Mouse (Mus musculus): ENCODE data around the gene Tmem35b. TPM values are rescaled to one million over a fixed set of nuclear protein-coding genes. Genes with fewer than 3 reads are reported as not detected.

Tmem35b gene
- total and polyA plus RNA-seq, 2 experiments from 2014 or later = 5.4 to 12.8 TPM

DNA sequence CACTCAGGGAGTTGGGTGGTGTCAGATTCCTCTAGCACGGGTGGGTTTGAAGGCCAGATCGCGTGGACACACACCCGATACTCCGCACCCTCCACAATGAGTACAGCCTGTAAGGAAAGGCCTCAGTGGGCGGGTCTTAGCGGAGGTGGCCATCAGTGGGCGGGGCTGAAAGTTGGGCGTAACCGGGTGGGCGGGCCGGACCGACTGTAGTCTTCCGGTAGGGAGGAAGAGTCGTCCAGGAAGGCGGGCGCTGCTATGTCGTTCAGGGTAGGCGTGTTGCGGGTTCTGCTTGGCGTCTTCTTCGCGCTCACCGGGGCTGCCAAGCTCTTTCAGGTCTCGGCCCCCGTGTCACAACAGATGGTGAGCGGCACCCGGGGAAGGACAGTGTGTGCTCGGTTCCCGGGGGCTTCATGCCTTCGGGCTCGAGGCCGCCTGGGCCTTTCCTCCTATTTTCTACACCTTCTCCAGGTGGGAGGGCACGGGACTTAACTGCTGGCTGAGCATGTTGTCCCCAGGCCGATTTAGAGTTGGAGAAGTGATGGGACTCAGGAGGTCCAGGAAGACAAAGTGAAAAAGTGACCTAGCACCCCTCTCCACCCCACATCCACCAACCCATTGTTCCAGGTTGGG, 2.5 kb downstream of the Tmem35b start:
- H3K4me3 ChIP-seq (ENCODE audit: low read depth, low read length) = peak overlapping the region; percentile 45
- H3K27ac ChIP-seq (ENCODE audit: low read depth, low read length) = peak overlapping the region; percentile 43; the same call in 1 of the 2 replicates
- TF ChIP-seq CTCF (IDR thresholded peaks at IDR 0.05) = no peak
- H3K4me2 ChIP-seq (ENCODE audit: low read depth, low read length, poor library complexity, severe bottlenecking) = peak overlapping the region; percentile 57
- DNase-seq (ENCODE audit: low spot score) (peak; percentile 87), ATAC-seq (ENCODE audit: low FRiP score) (peak; percentile 58; the same call in 1 of the 2 replicates)
- peak overlapping the region; percentile 70 for H3K9ac ChIP-seq (replicated peaks; ENCODE audit: low read length, poor library complexity, severe bottlenecking)
- H3K9me3 ChIP-seq (ENCODE audit: low read length) = no peaks in the 10 kb centered on the region
- WGBS = 2% methylated on average over 35 of the region's 35 CpGs
- H3K4me1 ChIP-seq (ENCODE audit: insufficient read depth, low read length) = no peaks in the 10 kb centered on the region
- H3K27me3 ChIP-seq (ENCODE audit: insufficient read depth, low read length) = no peaks in the 10 kb centered on the region
- H3K36me3 ChIP-seq (ENCODE audit: insufficient read depth, low read length) = peaks cover 5% of the 10 kb centered on the region; the same call in 1 of the 2 replicates

GRCm38 (mm10) chr4:127134687-127135086, 11.2 kb downstream of the Tmem35b start:
- Histone ChIP-seq H3K9ac (replicated peaks; ENCODE audit: low read length, poor library complexity, severe bottlenecking) (no peak overlapping the region), H3K36me3 (ENCODE audit: insufficient read depth, low read length) (no peaks in the 10 kb centered on the region), H3K27me3 (ENCODE audit: insufficient read depth, low read length) (no peaks in the 10 kb centered on the region), H3K4me3 (ENCODE audit: low read depth, low read length) (no peak overlapping the region), H3K4me1 (ENCODE audit: insufficient read depth, low read length) (no peaks in the 10 kb centered on the region), H3K27ac (ENCODE audit: low read depth, low read length) (no peak overlapping the region), H3K4me2 (ENCODE audit: low read depth, low read length, poor library complexity, severe bottlenecking) (no peak overlapping the region), H3K9me3 (ENCODE audit: low read length) (no peaks in the 10 kb centered on the region)
- 46% methylated on average over 1 of the region's 1 CpGs for WGBS
- peak; percentile 57 for TF ChIP-seq CTCF (IDR thresholded peaks at IDR 0.05)
- ATAC-seq (ENCODE audit: low FRiP score) = no peak
- DNase-seq (ENCODE audit: low spot score) = no peak

DNA sequence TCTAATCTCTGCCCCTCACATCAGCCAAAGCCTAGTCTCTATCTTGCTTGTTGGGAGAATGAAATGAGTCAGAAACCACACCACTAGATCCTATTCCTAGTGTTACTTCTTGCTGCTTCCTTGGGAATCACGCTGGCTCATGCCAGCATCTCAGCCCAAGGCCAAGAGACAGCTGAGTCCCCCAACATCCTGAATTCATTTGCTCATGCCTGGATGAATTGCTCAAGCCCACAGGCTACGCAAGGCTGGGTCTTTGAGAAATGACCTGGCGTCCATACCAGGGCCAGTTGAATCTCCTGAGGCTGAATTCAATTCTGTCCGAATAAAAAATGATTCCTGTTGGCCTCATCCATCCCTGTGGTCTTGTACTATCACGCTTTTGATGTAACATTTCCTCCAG, 14.1 kb downstream of the Tmem35b start:
- peak; percentile 3 for DNase-seq (ENCODE audit: low spot score)
- H3K9me3 ChIP-seq (ENCODE audit: low read length) = no peaks in the 10 kb centered on the region
- WGBS = 79% methylated on average over 5 of the region's 5 CpGs
- no peaks in the 10 kb centered on the region for H3K36me3 ChIP-seq (ENCODE audit: insufficient read depth, low read length)
- no peaks in the 10 kb centered on the region for H3K27me3 ChIP-seq (ENCODE audit: insufficient read depth, low read length)
- H3K4me2 ChIP-seq (ENCODE audit: low read depth, low read length, poor library complexity, severe bottlenecking) = no peak overlapping the region
- ATAC-seq (ENCODE audit: low FRiP score) = no peak
- H3K4me3 ChIP-seq (ENCODE audit: low read depth, low read length) = no peak overlapping the region
- no peak overlapping the region for H3K27ac ChIP-seq (ENCODE audit: low read depth, low read length)
- TF ChIP-seq CTCF (IDR thresholded peaks at IDR 0.05) = no peak
- H3K4me1 ChIP-seq (ENCODE audit: insufficient read depth, low read length) = no peaks in the 10 kb centered on the region
- H3K9ac ChIP-seq (replicated peaks; ENCODE audit: low read length, poor library complexity, severe bottlenecking) = no peak overlapping the region

GRCm38 (mm10) chr4:127138486-127138885, 15.0 kb downstream of the Tmem35b start:
- Histone ChIP-seq H3K36me3 (ENCODE audit: insufficient read depth, low read length) (no peaks in the 10 kb centered on the region), H3K4me2 (ENCODE audit: low read depth, low read length, poor library complexity, severe bottlenecking) (no peak overlapping the region), H3K9me3 (ENCODE audit: low read length) (no peaks in the 10 kb centered on the region), H3K27me3 (ENCODE audit: insufficient read depth, low read length) (no peaks in the 10 kb centered on the region), H3K4me3 (ENCODE audit: low read depth, low read length) (no peak overlapping the region), H3K9ac (replicated peaks; ENCODE audit: low read length, poor library complexity, severe bottlenecking) (no peak overlapping the region), H3K27ac (ENCODE audit: low read depth, low read length) (no peak overlapping the region), H3K4me1 (ENCODE audit: insufficient read depth, low read length) (no peaks in the 10 kb centered on the region)
- WGBS = 20% methylated on average over 6 of the region's 6 CpGs
- no peak for TF ChIP-seq CTCF (IDR thresholded peaks at IDR 0.05)
- ATAC-seq (ENCODE audit: low FRiP score) (no peak), DNase-seq (ENCODE audit: low spot score) (peak; percentile 8)

DNA sequence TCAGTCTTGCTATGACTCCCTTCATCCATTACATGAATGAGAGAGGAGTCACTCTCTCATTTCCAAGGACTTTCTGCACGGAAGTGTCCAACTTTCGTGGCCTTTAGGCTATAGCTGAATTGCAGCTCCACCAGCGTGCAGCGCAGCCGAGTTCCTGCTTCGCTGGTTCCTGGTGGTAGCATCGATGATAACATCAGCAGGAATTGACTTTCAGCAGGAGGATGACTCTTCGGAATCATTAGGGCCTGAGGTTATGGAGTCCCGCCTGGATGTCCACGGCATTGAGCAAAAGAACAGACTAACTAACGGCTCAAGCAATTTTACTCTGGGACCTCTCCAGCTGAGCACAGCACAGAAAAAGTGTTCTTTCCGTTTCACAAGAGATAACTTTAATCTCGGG, 26.5 kb downstream of the Tmem35b start:
- Histone ChIP-seq H3K4me1 (ENCODE audit: insufficient read depth, low read length) (no peaks in the 10 kb centered on the region), H3K27me3 (ENCODE audit: insufficient read depth, low read length) (no peaks in the 10 kb centered on the region), H3K9ac (replicated peaks; ENCODE audit: low read length, poor library complexity, severe bottlenecking) (no peak overlapping the region), H3K36me3 (ENCODE audit: insufficient read depth, low read length) (no peaks in the 10 kb centered on the region), H3K9me3 (ENCODE audit: low read length) (no peaks in the 10 kb centered on the region), H3K4me2 (ENCODE audit: low read depth, low read length, poor library complexity, severe bottlenecking) (no peak overlapping the region), H3K27ac (ENCODE audit: low read depth, low read length) (no peak overlapping the region), H3K4me3 (ENCODE audit: low read depth, low read length) (no peak overlapping the region)
- 79% methylated on average over 13 of the region's 13 CpGs for WGBS
- no peak for TF ChIP-seq CTCF (IDR thresholded peaks at IDR 0.05)
- DNase-seq (ENCODE audit: low spot score) (no peak), ATAC-seq (ENCODE audit: low FRiP score) (no peak)

- H3K9me3 ChIP-seq (ENCODE audit: low read length) = no peaks in the 10 kb centered on the region
- H3K4me1 ChIP-seq (ENCODE audit: insufficient read depth, low read length) = no peaks in the 10 kb centered on the region
- no peak overlapping the region for H3K27ac ChIP-seq (ENCODE audit: low read depth, low read length)
- H3K27me3 ChIP-seq (ENCODE audit: insufficient read depth, low read length) = no peaks in the 10 kb centered on the region
- ATAC-seq (ENCODE audit: low FRiP score) (no peak), DNase-seq (ENCODE audit: low spot score) (no peak)
- no peak for TF ChIP-seq CTCF (IDR thresholded peaks at IDR 0.05)
- no peak overlapping the region for H3K4me2 ChIP-seq (ENCODE audit: low read depth, low read length, poor library complexity, severe bottlenecking)
- WGBS = 62% methylated on average over 1 of the region's 1 CpGs
- H3K4me3 ChIP-seq (ENCODE audit: low read depth, low read length) = no peak overlapping the region
- no peak overlapping the region for H3K9ac ChIP-seq (replicated peaks; ENCODE audit: low read length, poor library complexity, severe bottlenecking)
- H3K36me3 ChIP-seq (ENCODE audit: insufficient read depth, low read length) = no peaks in the 10 kb centered on the region
Observed at GRCm38 (mm10) chr4:127153345-127153744, 29.9 kb downstream of the Tmem35b start.
